Mouse (Mus musculus): ENCODE measurements around the gene Tecr. TPM values are rescaled to one million over a fixed set of nuclear protein-coding genes. Genes with fewer than 3 reads are reported as not detected.

The Tecr gene
- polyA plus RNA-seq, 1 experiment from 2014 or later: 445 TPM

DNA sequence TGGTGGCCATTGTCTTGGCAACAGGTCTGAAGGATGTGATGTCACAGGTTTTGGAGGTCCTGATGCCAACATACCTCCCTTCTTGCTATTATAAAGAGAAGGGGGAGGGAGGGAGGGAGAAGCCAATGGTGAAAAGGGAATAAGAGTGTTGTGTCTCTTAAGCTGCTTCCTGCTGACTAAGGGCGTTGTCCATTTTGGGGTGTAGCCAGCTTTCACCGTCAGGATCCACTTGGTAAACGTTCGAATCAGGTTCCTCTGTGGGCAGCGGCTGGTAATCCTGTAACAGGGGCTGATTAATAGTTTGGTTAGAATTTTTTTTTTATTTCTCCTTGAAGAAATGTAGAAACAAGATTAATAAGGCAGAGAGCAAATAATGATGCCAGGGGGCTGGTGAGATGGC is 31.9 kb upstream of the Tecr start:
- Histone ChIP-seq H3K9me3 (replicated peaks) (0 out of 2 replicates have a peak, but pooled peaks cover 7% of the 10 kb centered on the region), H3K9ac (no peak overlapping the region), H3K4me1 (replicated peaks) (no peaks in the 10 kb centered on the region), H3K4me3 (no peak overlapping the region), H3K27ac (ENCODE audit: poor library complexity, severe bottlenecking) (no peak overlapping the region), H3K4me2 (no peak overlapping the region), H3K27me3 (replicated peaks) (no peaks in the 10 kb centered on the region; the same call in 1 of the 2 replicates), H3K36me3 (no peaks in the 10 kb centered on the region)
- 65% methylated on average over 5 of the region's 5 CpGs for WGBS
- ATAC-seq (ENCODE audit: insufficient number of reproducible peaks, low FRiP score): no peak

DNA sequence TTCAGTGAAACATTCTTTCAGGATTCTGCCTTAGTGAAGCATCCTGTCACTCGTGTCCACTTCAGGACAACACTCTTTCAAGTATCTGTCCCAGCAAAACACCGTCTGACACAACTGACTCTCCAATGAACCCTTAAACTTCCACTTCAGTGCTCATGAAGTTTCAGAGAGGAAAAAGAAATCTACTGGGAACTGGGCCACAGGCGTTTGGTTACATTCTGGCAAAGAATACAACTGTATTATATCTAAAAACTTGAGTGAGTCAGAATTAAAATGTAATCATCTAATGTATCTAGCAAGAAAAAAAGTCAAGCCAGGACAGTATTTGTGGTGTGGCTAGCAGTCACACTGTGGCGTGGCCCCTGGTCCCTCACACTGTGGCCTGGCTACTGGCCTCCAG is 31.1 kb upstream of the Tecr start:
- ATAC-seq (ENCODE audit: insufficient number of reproducible peaks, low FRiP score): no peak
- H3K9ac ChIP-seq: no peak overlapping the region
- H3K36me3 ChIP-seq: no peaks in the 10 kb centered on the region
- H3K4me1 ChIP-seq (replicated peaks): no peaks in the 10 kb centered on the region
- H3K4me2 ChIP-seq: no peak overlapping the region
- no peaks in the 10 kb centered on the region; the same call in 1 of the 2 replicates for H3K27me3 ChIP-seq (replicated peaks)
- WGBS: 67% methylated on average over 4 of the region's 4 CpGs
- H3K27ac ChIP-seq (ENCODE audit: poor library complexity, severe bottlenecking): no peak overlapping the region
- H3K9me3 ChIP-seq (replicated peaks): 0 out of 2 replicates have a peak, but pooled peaks cover 7% of the 10 kb centered on the region
- H3K4me3 ChIP-seq: no peak overlapping the region

DNA sequence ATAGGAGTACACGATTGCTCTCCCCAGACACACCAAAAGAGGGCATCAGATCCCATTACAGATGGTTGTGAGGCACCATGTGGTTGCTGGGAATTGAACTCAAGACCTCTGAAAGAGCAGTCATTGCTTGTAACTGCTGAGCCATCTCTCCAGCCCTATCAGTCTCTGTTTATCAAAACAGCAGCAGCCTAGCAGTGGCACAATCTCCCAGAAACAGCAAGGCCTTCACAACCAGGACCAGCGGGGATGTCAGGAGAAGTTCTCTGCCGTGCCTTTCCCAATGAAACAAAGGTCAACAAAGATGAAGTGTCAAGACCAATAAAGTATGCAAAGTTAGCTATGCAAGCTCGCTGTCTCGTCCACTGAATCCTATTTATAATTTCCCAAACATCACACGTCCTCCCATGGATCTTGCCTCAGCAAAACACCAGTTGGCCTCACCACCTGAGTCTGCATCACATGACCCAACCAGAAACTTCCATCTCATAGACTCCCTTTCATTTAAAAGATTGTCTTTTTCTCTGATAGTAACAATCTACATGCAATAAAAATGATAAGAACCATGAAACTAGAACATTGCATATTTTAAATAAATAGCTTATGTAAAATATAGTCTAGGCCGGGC is 24.4 kb upstream of the Tecr start:
- H3K4me2 ChIP-seq: no peak overlapping the region
- no peaks in the 10 kb centered on the region for H3K27me3 ChIP-seq (replicated peaks)
- H3K9ac ChIP-seq: no peak overlapping the region
- no peak overlapping the region for H3K27ac ChIP-seq (ENCODE audit: poor library complexity, severe bottlenecking)
- no peaks in the 10 kb centered on the region for H3K4me1 ChIP-seq (replicated peaks)
- H3K4me3 ChIP-seq: no peak overlapping the region
- H3K36me3 ChIP-seq: no peaks in the 10 kb centered on the region
- ATAC-seq (ENCODE audit: insufficient number of reproducible peaks, low FRiP score): no peak
- WGBS: 80% methylated on average over 7 of the region's 7 CpGs
- H3K9me3 ChIP-seq (replicated peaks): 0 out of 2 replicates have a peak, but pooled peaks cover 7% of the 10 kb centered on the region

DNA sequence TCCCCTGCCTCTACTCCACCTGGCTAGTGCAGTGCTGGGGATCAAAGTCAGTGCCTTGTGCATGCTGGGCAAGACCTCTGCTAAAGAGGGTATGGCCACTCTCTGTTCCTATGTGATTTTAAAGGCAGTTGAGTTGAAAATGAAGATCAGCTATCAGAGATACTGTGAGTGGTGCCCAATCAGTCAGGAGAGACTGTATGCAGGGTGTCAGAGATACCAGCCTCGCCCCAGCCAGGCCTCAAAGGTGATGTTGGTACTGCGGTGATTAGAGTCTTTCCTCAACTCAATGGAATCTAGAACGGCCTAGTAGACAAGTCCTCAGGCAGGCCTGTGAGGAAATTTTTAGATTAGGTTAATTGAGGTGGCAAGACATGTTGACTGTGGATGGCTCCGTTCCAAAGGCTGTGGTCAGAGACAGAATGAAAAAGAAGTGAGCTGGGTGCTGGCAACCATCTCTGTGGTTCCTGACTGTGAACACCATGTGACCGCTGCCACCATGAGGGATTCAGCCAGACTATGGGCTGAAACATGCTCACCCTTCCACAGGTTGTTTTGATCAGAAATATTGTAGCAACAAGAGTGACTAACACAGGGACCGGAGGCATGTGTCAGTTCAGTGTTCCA is 18.0 kb upstream of the Tecr start:
- H3K4me2 ChIP-seq: no peak overlapping the region
- no peak overlapping the region for H3K4me3 ChIP-seq
- H3K27me3 ChIP-seq (replicated peaks): no peaks in the 10 kb centered on the region
- no peaks in the 10 kb centered on the region for H3K9me3 ChIP-seq (replicated peaks)
- no peak for ATAC-seq (ENCODE audit: insufficient number of reproducible peaks, low FRiP score)
- no peaks in the 10 kb centered on the region for H3K36me3 ChIP-seq
- peaks cover 3% of the 10 kb centered on the region; the same call in 1 of the 2 replicates for H3K4me1 ChIP-seq (replicated peaks)
- 69% methylated on average over 6 of the region's 6 CpGs for WGBS
- no peak overlapping the region for H3K27ac ChIP-seq (ENCODE audit: poor library complexity, severe bottlenecking)
- H3K9ac ChIP-seq: no peak overlapping the region

DNA sequence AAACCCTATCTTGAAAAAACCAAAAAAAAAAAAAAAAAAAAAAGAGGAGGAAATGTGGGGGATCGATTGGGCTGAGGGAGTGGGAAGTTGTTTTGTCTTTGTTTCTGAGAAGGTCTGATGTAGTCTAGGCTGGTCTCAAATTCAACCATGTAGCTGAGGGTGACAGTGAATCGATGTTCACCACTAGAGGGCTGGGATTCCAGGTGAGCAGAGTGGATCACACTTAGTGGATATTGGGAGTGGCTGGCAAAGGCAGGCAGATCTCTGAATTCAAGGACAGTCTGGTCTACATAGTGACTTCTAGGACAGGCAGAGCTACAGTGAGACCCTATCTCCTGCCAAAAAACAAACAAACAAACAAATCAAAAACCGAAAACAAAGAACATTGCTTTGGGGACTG is 17.0 kb upstream of the Tecr start:
- no peak for ATAC-seq (ENCODE audit: insufficient number of reproducible peaks, low FRiP score)
- H3K4me3 ChIP-seq: no peak overlapping the region
- H3K9ac ChIP-seq: no peak overlapping the region
- H3K9me3 ChIP-seq (replicated peaks): no peaks in the 10 kb centered on the region
- H3K4me2 ChIP-seq: no peak overlapping the region
- H3K4me1 ChIP-seq (replicated peaks): peaks cover 3% of the 10 kb centered on the region; the same call in 1 of the 2 replicates
- no peaks in the 10 kb centered on the region for H3K36me3 ChIP-seq
- no peaks in the 10 kb centered on the region for H3K27me3 ChIP-seq (replicated peaks)
- no peak overlapping the region for H3K27ac ChIP-seq (ENCODE audit: poor library complexity, severe bottlenecking)
- WGBS: 37% methylated on average over 3 of the region's 3 CpGs

DNA sequence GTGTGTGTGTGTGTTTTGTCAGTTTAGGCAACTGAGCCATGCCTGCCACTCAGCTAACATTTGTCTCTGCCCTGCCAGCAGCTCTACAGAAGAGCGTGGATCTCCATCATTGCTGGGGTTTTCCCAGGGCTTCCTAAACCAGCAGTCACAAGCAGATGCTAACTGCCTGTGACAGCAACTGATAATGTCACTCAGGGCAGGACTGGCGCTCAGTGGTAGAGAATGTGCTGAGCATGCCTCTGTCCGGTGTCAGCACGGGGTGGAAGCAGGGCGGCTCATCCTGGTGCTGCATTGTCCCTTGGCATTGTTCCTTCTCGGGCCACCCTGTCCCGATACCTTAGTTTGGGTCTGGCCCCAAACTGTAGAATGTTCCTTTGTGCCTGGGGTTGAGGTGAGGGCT is 15.8 kb upstream of the Tecr start:
- H3K4me2 ChIP-seq: no peak overlapping the region
- no peak overlapping the region for H3K4me3 ChIP-seq
- no peaks in the 10 kb centered on the region for H3K36me3 ChIP-seq
- no peaks in the 10 kb centered on the region for H3K27me3 ChIP-seq (replicated peaks)
- H3K4me1 ChIP-seq (replicated peaks): peaks cover 3% of the 10 kb centered on the region; the same call in 1 of the 2 replicates
- 50% methylated on average over 7 of the region's 7 CpGs for WGBS
- no peak for ATAC-seq (ENCODE audit: insufficient number of reproducible peaks, low FRiP score)
- no peak overlapping the region for H3K27ac ChIP-seq (ENCODE audit: poor library complexity, severe bottlenecking)
- H3K9ac ChIP-seq: no peak overlapping the region
- no peaks in the 10 kb centered on the region for H3K9me3 ChIP-seq (replicated peaks)

DNA sequence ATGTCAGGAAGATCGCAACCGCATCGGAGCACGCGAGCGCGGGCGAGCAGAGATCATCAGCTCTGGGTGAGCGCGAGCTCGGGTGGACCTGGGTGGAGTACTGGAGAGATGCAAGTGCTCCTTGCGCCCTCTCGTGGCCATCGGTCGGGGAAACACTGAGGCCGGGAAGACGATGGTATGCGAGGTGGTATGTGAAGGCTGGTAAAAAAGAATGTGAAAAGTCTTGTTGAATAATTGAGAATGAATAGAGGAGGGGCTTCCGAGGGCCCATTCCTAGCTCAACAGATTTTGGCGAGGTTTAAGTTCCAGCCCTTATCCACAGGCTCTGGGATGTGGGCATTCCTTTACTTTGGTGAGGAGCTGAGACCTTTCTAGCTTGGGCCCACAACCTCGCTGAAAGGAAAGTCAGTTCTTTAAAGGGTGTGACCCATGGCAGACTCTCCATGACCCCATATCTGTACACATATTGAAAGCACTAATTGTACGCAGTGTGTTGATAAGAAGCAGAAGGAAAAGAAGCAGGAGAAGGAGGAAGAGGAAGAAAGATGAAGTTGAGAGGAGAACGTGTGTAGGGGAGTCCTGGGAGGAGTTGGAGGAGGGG is 14.7 kb upstream of the Tecr start:
- Histone ChIP-seq H3K27ac (ENCODE audit: poor library complexity, severe bottlenecking) (no peak overlapping the region), H3K4me3 (peak overlapping the region; percentile 41), H3K36me3 (no peaks in the 10 kb centered on the region), H3K4me1 (replicated peaks) (peaks cover 3% of the 10 kb centered on the region; the same call in 1 of the 2 replicates), H3K9me3 (replicated peaks) (no peaks in the 10 kb centered on the region), H3K27me3 (replicated peaks) (no peaks in the 10 kb centered on the region), H3K4me2 (peak overlapping the region; percentile 81), H3K9ac (peak overlapping the region; percentile 66)
- WGBS: 8% methylated on average over 23 of the region's 23 CpGs
- peak; percentile 80; the same call in 1 of the 2 replicates for ATAC-seq (ENCODE audit: insufficient number of reproducible peaks, low FRiP score)

DNA sequence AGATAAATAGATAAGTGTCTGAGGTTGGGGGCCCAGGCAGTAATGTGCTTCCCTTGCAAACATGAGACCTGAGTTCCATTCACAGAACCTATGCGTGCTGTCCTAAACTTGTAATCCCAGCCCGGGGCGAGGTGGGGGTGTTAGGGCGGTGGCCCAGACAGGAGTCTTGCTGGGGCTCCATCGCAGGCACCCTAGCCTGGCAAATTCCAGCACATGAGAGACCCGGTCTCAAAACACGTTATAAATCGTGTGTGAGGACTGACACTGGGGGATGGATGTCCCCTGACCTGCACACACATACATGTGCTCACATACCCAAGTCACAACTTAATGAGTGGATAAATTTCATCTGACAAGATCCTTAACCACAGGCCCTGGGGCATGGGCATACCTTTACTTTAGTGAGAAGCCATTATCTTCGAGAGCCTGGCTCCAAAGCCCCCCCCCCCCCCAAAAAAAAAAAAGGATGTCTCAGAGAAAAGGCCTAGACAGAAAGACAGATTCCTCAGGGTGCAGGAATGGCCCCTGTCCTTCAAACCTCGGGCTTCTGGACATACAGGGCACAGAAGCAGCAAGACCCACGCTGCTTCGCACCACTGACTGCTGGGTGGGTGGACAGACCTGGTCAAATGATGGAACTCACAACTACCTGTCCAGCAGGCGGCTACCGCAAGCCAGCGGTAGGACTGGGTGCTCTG is 14.1 kb upstream of the Tecr start:
- peak overlapping the region; percentile 81 for H3K4me2 ChIP-seq
- WGBS: 55% methylated on average over 15 of the region's 15 CpGs
- H3K9ac ChIP-seq: peak overlapping the region; percentile 66
- peak overlapping the region; percentile 41 for H3K4me3 ChIP-seq
- H3K4me1 ChIP-seq (replicated peaks): peaks cover 3% of the 10 kb centered on the region; the same call in 1 of the 2 replicates
- no peaks in the 10 kb centered on the region for H3K36me3 ChIP-seq
- ATAC-seq (ENCODE audit: insufficient number of reproducible peaks, low FRiP score): peak; percentile 49; the same call in 1 of the 2 replicates
- H3K9me3 ChIP-seq (replicated peaks): no peaks in the 10 kb centered on the region
- no peak overlapping the region for H3K27ac ChIP-seq (ENCODE audit: poor library complexity, severe bottlenecking)
- H3K27me3 ChIP-seq (replicated peaks): no peaks in the 10 kb centered on the region

DNA sequence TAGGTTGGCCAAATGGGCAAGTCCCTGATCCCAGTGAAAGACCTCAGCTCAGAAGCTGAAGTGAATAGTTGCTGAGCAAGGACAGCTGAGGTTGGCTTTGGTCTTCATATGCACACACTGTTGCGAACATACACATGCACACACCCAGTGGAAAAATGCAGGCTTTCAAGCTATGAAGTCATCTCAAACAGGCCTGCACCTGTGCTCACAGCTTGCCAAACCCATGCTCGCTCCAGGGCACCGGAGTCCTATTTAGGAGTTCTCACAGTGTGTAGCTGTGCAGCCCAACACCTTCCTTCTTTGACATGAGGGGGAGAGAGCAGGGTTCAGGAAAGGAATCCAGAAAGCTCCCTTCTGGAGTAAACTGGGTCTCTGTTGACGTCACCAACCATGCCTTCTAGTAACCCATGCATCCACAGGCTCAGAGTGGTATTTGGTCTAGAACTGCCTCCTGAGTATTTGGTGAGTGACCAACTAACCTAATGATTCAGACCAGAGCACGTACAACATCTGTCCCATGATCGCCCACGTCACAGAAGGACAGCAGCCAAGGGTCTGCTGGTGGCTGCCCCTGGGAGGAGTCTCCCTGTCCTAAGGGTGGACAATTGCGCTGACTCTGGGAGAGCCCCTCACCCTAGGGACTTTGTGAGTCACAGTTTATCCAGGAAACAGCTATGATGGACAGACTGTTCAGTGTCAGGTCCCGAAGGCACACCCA is 12.0 kb upstream of the Tecr start:
- 80% methylated on average over 9 of the region's 9 CpGs for WGBS
- peaks cover 3% of the 10 kb centered on the region; the same call in 1 of the 2 replicates for H3K4me1 ChIP-seq (replicated peaks)
- no peak overlapping the region for H3K4me2 ChIP-seq
- ATAC-seq (ENCODE audit: insufficient number of reproducible peaks, low FRiP score): no peak
- H3K4me3 ChIP-seq: no peak overlapping the region
- no peak overlapping the region for H3K9ac ChIP-seq
- H3K9me3 ChIP-seq (replicated peaks): no peaks in the 10 kb centered on the region
- no peaks in the 10 kb centered on the region for H3K36me3 ChIP-seq
- no peaks in the 10 kb centered on the region for H3K27me3 ChIP-seq (replicated peaks)
- no peak overlapping the region for H3K27ac ChIP-seq (ENCODE audit: poor library complexity, severe bottlenecking)

DNA sequence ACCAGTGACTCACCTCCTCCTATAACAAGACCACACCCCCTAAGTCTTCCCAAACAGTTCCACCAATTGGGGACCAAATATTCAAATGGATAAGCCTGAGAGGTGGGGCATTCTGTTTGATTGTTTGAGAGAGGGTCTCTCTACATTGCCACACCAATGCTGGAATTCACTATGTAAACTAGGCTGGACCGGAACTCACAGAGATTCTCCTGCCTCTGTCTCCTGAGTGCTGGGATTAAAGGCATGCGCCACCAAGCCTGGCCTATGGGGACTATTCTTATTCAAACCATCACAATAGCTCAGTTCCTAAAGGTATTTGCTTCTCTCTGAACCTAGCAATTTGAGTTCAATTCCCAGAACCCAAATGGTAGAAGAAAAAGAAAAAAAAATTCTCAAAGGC is 10.8 kb upstream of the Tecr start:
- WGBS: 92% methylated on average over 2 of the region's 2 CpGs
- no peak for ATAC-seq (ENCODE audit: insufficient number of reproducible peaks, low FRiP score)

More for the DNA sequence above, 10.8 kb upstream of the Tecr start:
- H3K36me3 ChIP-seq: peaks cover 8% of the 10 kb centered on the region; the same call in 1 of the 2 replicates
- H3K27ac ChIP-seq (ENCODE audit: poor library complexity, severe bottlenecking): no peak overlapping the region
- no peak overlapping the region for H3K4me3 ChIP-seq
- H3K9ac ChIP-seq: no peak overlapping the region
- H3K4me2 ChIP-seq: no peak overlapping the region
- H3K9me3 ChIP-seq (replicated peaks): no peaks in the 10 kb centered on the region
- H3K4me1 ChIP-seq (replicated peaks): peaks cover 3% of the 10 kb centered on the region; the same call in 1 of the 2 replicates
- no peaks in the 10 kb centered on the region for H3K27me3 ChIP-seq (replicated peaks)
